Mouse (Mus musculus) lung, embryonic 14.5 days (tissue): ENCODE results near the gene Abcc3. TPM values are rescaled to one million over a fixed set of nuclear protein-coding genes. Genes with fewer than 3 reads are reported as not detected.
"Not testable (repeated sequence)": the region's sequence is repeated elsewhere in the genome, so short reads cannot be mapped to it uniquely, and the experiment has no call there.

Source experiments
- ATAC-seq: fragments of 200-750 bp; cut with Nextera tagmentation; 2 replicates; pipeline ENCODE4 v1.8.0; 2017; ENCODE audit warnings: mild to moderate bottlenecking, moderate TSS enrichment, moderate library complexity; ENCODE audit not compliant: insufficient read depth
- DNase-seq: peaks from one replicate; pipeline ENCODE4 v3.0.0-alpha.2; 2015
- H3K27ac ChIP-seq: fragments of 300-500 bp; sonication (generic); 2 replicates; pipeline ENCODE4 v1.5.1; 2014; ENCODE audit warnings: low read depth, mild to moderate bottlenecking, moderate library complexity
- H3K27me3 ChIP-seq: fragments of 300-500 bp; sonication (generic); 2 replicates; pipeline ENCODE4 v1.6.1; 2014; ENCODE audit warnings: low read length, control low read depth; ENCODE audit not compliant: insufficient read depth
- H3K36me3 ChIP-seq: fragments of 300-500 bp; sonication (generic); 2 replicates; pipeline ENCODE4 v1.6.1; 2014; ENCODE audit warnings: control low read depth; ENCODE audit not compliant: insufficient read depth
- H3K4me1 ChIP-seq: fragments of 300-500 bp; sonication (generic); 2 replicates; pipeline ENCODE4 v1.6.1; 2014; ENCODE audit warnings: antibody characterized with exemption, control low read depth; ENCODE audit not compliant: insufficient read depth
- H3K4me2 ChIP-seq: fragments of 300-500 bp; sonication (generic); 2 replicates; pipeline ENCODE4 v1.6.1; 2014; ENCODE audit warnings: mild to moderate bottlenecking
- H3K4me3 ChIP-seq: fragments of 300-500 bp; sonication (generic); 2 replicates; pipeline ENCODE4 v1.5.1; 2014; ENCODE audit warnings: low read depth, low read length
- H3K9ac ChIP-seq: fragments of 300-500 bp; sonication (generic); 2 replicates; pipeline ENCODE4 v1.6.1; 2014
- H3K9me3 ChIP-seq: fragments of 300-500 bp; sonication (generic); 2 replicates; pipeline ENCODE4 v1.6.1; 2016; ENCODE audit warnings: low read depth, low read length, control low read depth
- CTCF ChIP-seq: IDR thresholded peaks from 2 replicates; pipeline ENCODE4 v1.5.1; 2016; ENCODE audit warnings: antibody characterized with exemption, low read depth
- WGBS: fragments of 180-500 bp; shearing (Covaris S2); extraction: QIAGEN DNeasy Blood & Tissue Kit; methylation state at CpG from one replicate; pipeline ENCODE4 v1.1.7; 2014; 5-methylcytosine and 5-hydroxymethylcytosine counted together
- polyA plus RNA-seq: library from polyadenylated mRNA; unstranded; fragments of >200 nt; fragmentation: Nextera tagmentation; extraction: Ambion mirVana; gene quantifications from 2 replicates; pipeline ENCODE4 v1.2.1, GENCODE M21; 2014

Gene Abcc3
- polyA plus RNA-seq, 1 experiment from 2014 or later, result 3.1 TPM

GRCm38 (mm10) chr11:94403757-94404156 is 11.0 kb upstream of the Abcc3 start:
- Histone ChIP-seq H3K4me3 (no peak overlapping the region), H3K4me2 (no peak overlapping the region), H3K27ac (no peak overlapping the region), H3K4me1 (peaks cover 7% of the 10 kb centered on the region; the same call in 1 of the 2 replicates), H3K9me3 (no peaks in the 10 kb centered on the region), H3K27me3 (no peaks in the 10 kb centered on the region), H3K36me3 (0 out of 2 replicates have a peak, but pooled peaks cover under 1% of the 10 kb centered on the region), H3K9ac (no peak overlapping the region)
- WGBS, result 78% methylated on average over 10 of the region's 10 CpGs
- ATAC-seq (no peak), DNase-seq (no peak)
- no peak for TF ChIP-seq CTCF

GRCm38 (mm10) chr11:94402731-94403130 is 9.9 kb upstream of the Abcc3 start:
- Histone ChIP-seq H3K9me3 (no peaks in the 10 kb centered on the region), H3K4me3 (no peak overlapping the region), H3K4me1 (peaks cover 7% of the 10 kb centered on the region; the same call in 1 of the 2 replicates), H3K36me3 (no peaks in the 10 kb centered on the region), H3K27me3 (no peaks in the 10 kb centered on the region), H3K27ac (no peak overlapping the region), H3K4me2 (no peak overlapping the region), H3K9ac (no peak overlapping the region)
- WGBS, result 63% methylated on average over 5 of the region's 5 CpGs
- ATAC-seq (no peak), DNase-seq (no peak)
- no peak for TF ChIP-seq CTCF

- not testable (repeated sequence) for ATAC-seq, H3K9me3 ChIP-seq, H3K36me3 ChIP-seq, H3K4me3 ChIP-seq, H3K4me1 ChIP-seq, H3K9ac ChIP-seq, H3K27me3 ChIP-seq, H3K4me2 ChIP-seq, H3K27ac ChIP-seq, DNase-seq
- WGBS, result 77% methylated on average over 4 of the region's 4 CpGs
These were observed 9.2 kb upstream of the Abcc3 start for GRCm38 (mm10) chr11:94402029-94402428.

- DNase-seq (no peak), ATAC-seq (no peak)
- TF ChIP-seq CTCF, result no peak
- Histone ChIP-seq H3K9me3 (no peaks in the 10 kb centered on the region), H3K36me3 (no peaks in the 10 kb centered on the region), H3K4me3 (no peak overlapping the region), H3K9ac (no peak overlapping the region), H3K27me3 (no peaks in the 10 kb centered on the region), H3K4me2 (no peak overlapping the region), H3K27ac (no peak overlapping the region), H3K4me1 (no peaks in the 10 kb centered on the region; the same call in 1 of the 2 replicates)
- WGBS, result 63% methylated on average over 6 of the region's 6 CpGs
These were observed 8.2 kb upstream of the Abcc3 start for GRCm38 (mm10) chr11:94400996-94401395.

- 75% methylated on average over 7 of the region's 7 CpGs for WGBS
- Histone ChIP-seq H3K4me3 (no peak overlapping the region), H3K4me1 (no peaks in the 10 kb centered on the region), H3K27ac (no peak overlapping the region), H3K27me3 (no peaks in the 10 kb centered on the region; the same call in 1 of the 2 replicates), H3K9me3 (no peaks in the 10 kb centered on the region), H3K36me3 (no peaks in the 10 kb centered on the region), H3K9ac (no peak overlapping the region), H3K4me2 (no peak overlapping the region)
- DNase-seq (no peak), ATAC-seq (no peak)
- no peak for TF ChIP-seq CTCF
These were observed 1.3 kb upstream of the Abcc3 start for GRCm38 (mm10) chr11:94394107-94394506.

- H3K4me2 ChIP-seq, H3K4me3 ChIP-seq, H3K4me1 ChIP-seq, H3K27me3 ChIP-seq, H3K36me3 ChIP-seq, ATAC-seq, H3K9me3 ChIP-seq, H3K9ac ChIP-seq, DNase-seq, H3K27ac ChIP-seq: not testable (repeated sequence)
- 83% methylated on average over 4 of the region's 4 CpGs for WGBS
These were observed 693 bp upstream of the Abcc3 start for GRCm38 (mm10) chr11:94393490-94393889.

GRCm38 (mm10) chr11:94391661-94392060 is 1.1 kb downstream of the Abcc3 start:
- no peak overlapping the region for H3K4me2 ChIP-seq

GRCm38 (mm10) chr11:94390825-94391224 is 2.0 kb downstream of the Abcc3 start:
- Histone ChIP-seq H3K4me1 (peaks cover 7% of the 10 kb centered on the region; the same call in 1 of the 2 replicates), H3K9me3 (no peaks in the 10 kb centered on the region), H3K27ac (no peak overlapping the region), H3K27me3 (no peaks in the 10 kb centered on the region; the same call in 1 of the 2 replicates), H3K9ac (no peak overlapping the region), H3K4me3 (no peak overlapping the region), H3K36me3 (no peaks in the 10 kb centered on the region), H3K4me2 (no peak overlapping the region)
- ATAC-seq (no peak), DNase-seq (no peak)
- TF ChIP-seq CTCF, result no peak
- WGBS, result 89% methylated on average over 6 of the region's 6 CpGs

More at GRCm38 (mm10) chr11:94391661-94392060, 1.1 kb downstream of the Abcc3 start:
- ATAC-seq (no peak), DNase-seq (no peak)
- Histone ChIP-seq H3K4me3 (no peak overlapping the region), H3K9ac (no peak overlapping the region), H3K4me1 (peaks cover 1% of the 10 kb centered on the region; the same call in 1 of the 2 replicates), H3K27ac (no peak overlapping the region), H3K36me3 (no peaks in the 10 kb centered on the region), H3K27me3 (no peaks in the 10 kb centered on the region; the same call in 1 of the 2 replicates), H3K9me3 (no peaks in the 10 kb centered on the region)
- no peak for TF ChIP-seq CTCF
- WGBS, result 77% methylated on average over 10 of the region's 10 CpGs
